Mouse (Mus musculus): Measurements from ENCODE around the gene Olfr153. TPM values are rescaled to one million over a fixed set of nuclear protein-coding genes. Genes with fewer than 3 reads are reported as not detected.
"Not testable (repeated sequence)": the region's sequence is repeated elsewhere in the genome, so short reads cannot be mapped to it uniquely, and the experiment has no call there.

Gene Olfr153
- not detected in 2 replicates for polyA plus RNA-seq (2016; fragmentation: Nextera tagmentation; extraction: Ambion mirVana)

GRCm38 (mm10) chr2:87531496-87531895 is at the start of gene Olfr153:
Gene Olfr153 (plus strand): TSS chr2:87531796.
- Histone ChIP-seq H3K9ac (no peak within 1 kb of the TSS), H3K36me3 (no peaks in the 10 kb centered on the region), H3K4me2 (replicated peaks) (no peak within 1 kb of the TSS), H3K27ac (no peak within 1 kb of the TSS), H3K27me3 (no peaks in the 10 kb centered on the region), H3K9me3 (replicated peaks) (no peaks in the 10 kb centered on the region), H3K4me3 (no peak within 1 kb of the TSS), H3K4me1 (no peaks in the 10 kb centered on the region)
- no peak for ATAC-seq (ENCODE audit: low FRiP score)

- WGBS: 79% methylated on average over 2 of the region's 2 CpGs
These were observed 49.3 kb upstream of the Olfr153 start for GRCm38 (mm10) chr2:87482276-87482675.

GRCm38 (mm10) chr2:87496993-87497392 is 34.6 kb upstream of the Olfr153 start, which contains the start of gene Pramel7:
Gene Pramel7 (minus strand): TSS chr2:87497093.
- not testable (repeated sequence) for H3K9me3 ChIP-seq (replicated peaks); H3K4me3 ChIP-seq; H3K27me3 ChIP-seq; H3K36me3 ChIP-seq; ATAC-seq (ENCODE audit: low FRiP score); H3K4me2 ChIP-seq (replicated peaks); H3K27ac ChIP-seq; H3K9ac ChIP-seq; H3K4me1 ChIP-seq
- 91% methylated on average over 3 of the region's 5 CpGs for WGBS

More at GRCm38 (mm10) chr2:87482276-87482675, 49.3 kb upstream of the Olfr153 start:
- Histone ChIP-seq H3K4me3 (no peak overlapping the region), H3K27ac (no peak overlapping the region), H3K9ac (no peak overlapping the region), H3K27me3 (no peaks in the 10 kb centered on the region), H3K4me2 (replicated peaks) (no peak overlapping the region), H3K4me1 (no peaks in the 10 kb centered on the region), H3K36me3 (no peaks in the 10 kb centered on the region), H3K9me3 (replicated peaks) (no peaks in the 10 kb centered on the region)
- no peak for ATAC-seq (ENCODE audit: low FRiP score)

- Histone ChIP-seq H3K27me3 (no peaks in the 10 kb centered on the region), H3K4me3 (no peak within 1 kb of the TSS), H3K27ac (no peak within 1 kb of the TSS), H3K9ac (no peak within 1 kb of the TSS), H3K36me3 (no peaks in the 10 kb centered on the region), H3K4me2 (replicated peaks) (no peak within 1 kb of the TSS), H3K4me1 (no peaks in the 10 kb centered on the region), H3K9me3 (replicated peaks) (no peaks in the 10 kb centered on the region)
- ATAC-seq (ENCODE audit: low FRiP score): no peak
- 87% methylated on average over 6 of the region's 6 CpGs for WGBS
These were observed 25.3 kb upstream of the Olfr153 start, which contains the start of gene Pramel6 for GRCm38 (mm10) chr2:87506265-87506664. Gene Pramel6 (plus strand): TSS chr2:87506565.

- Histone ChIP-seq H3K27ac (no peak overlapping the region), H3K27me3 (no peaks in the 10 kb centered on the region), H3K9me3 (replicated peaks) (no peaks in the 10 kb centered on the region), H3K4me1 (no peaks in the 10 kb centered on the region), H3K4me2 (replicated peaks) (no peak overlapping the region), H3K9ac (no peak overlapping the region), H3K36me3 (no peaks in the 10 kb centered on the region), H3K4me3 (no peak overlapping the region)
- ATAC-seq (ENCODE audit: low FRiP score): no peak
- 88% methylated on average over 2 of the region's 2 CpGs for WGBS
These were observed 16.6 kb upstream of the Olfr153 start for GRCm38 (mm10) chr2:87515046-87515445.

- no peak overlapping the region for H3K4me3 ChIP-seq
- H3K27ac ChIP-seq: no peak overlapping the region
- WGBS: 83% methylated on average over 7 of the region's 8 CpGs
- no peaks in the 10 kb centered on the region for H3K27me3 ChIP-seq
- no peaks in the 10 kb centered on the region for H3K36me3 ChIP-seq
- H3K4me2 ChIP-seq (replicated peaks): no peak overlapping the region
- H3K9me3 ChIP-seq (replicated peaks): no peaks in the 10 kb centered on the region
- no peak for ATAC-seq (ENCODE audit: low FRiP score)
- no peaks in the 10 kb centered on the region for H3K4me1 ChIP-seq
- no peak overlapping the region for H3K9ac ChIP-seq
These were observed 16.0 kb upstream of the Olfr153 start for GRCm38 (mm10) chr2:87515457-87516060.

GRCm38 (mm10) chr2:87516581-87516980 is 15.0 kb upstream of the Olfr153 start:
- Histone ChIP-seq H3K4me3 (no peak overlapping the region), H3K9ac (no peak overlapping the region), H3K4me2 (replicated peaks) (no peak overlapping the region), H3K27ac (no peak overlapping the region), H3K36me3 (no peaks in the 10 kb centered on the region), H3K27me3 (no peaks in the 10 kb centered on the region), H3K4me1 (no peaks in the 10 kb centered on the region), H3K9me3 (replicated peaks) (no peaks in the 10 kb centered on the region)
- no peak for ATAC-seq (ENCODE audit: low FRiP score)
- 87% methylated on average over 3 of the region's 3 CpGs for WGBS

GRCm38 (mm10) chr2:87520651-87521050 is 10.9 kb upstream of the Olfr153 start:
- ATAC-seq (ENCODE audit: low FRiP score): no peak
- H3K27me3 ChIP-seq: no peaks in the 10 kb centered on the region
- H3K9ac ChIP-seq: no peak overlapping the region
- no peaks in the 10 kb centered on the region for H3K36me3 ChIP-seq
- H3K4me3 ChIP-seq: no peak overlapping the region
- no peaks in the 10 kb centered on the region for H3K4me1 ChIP-seq
- H3K4me2 ChIP-seq (replicated peaks): no peak overlapping the region
- WGBS: 88% methylated on average over 4 of the region's 4 CpGs
- H3K27ac ChIP-seq: no peak overlapping the region
- H3K9me3 ChIP-seq (replicated peaks): no peaks in the 10 kb centered on the region

GRCm38 (mm10) chr2:87525899-87526616 is 5.5 kb upstream of the Olfr153 start:
- not testable (repeated sequence) for H3K27me3 ChIP-seq; H3K9ac ChIP-seq; H3K4me1 ChIP-seq; H3K36me3 ChIP-seq; H3K9me3 ChIP-seq (replicated peaks); H3K27ac ChIP-seq
- Histone ChIP-seq H3K4me2 (replicated peaks) (peak overlapping the region; percentile 43), H3K4me3 (peak overlapping the region; percentile 13; the same call in 1 of the 2 replicates)
- WGBS: 37% methylated on average over 39 of the region's 39 CpGs
- ATAC-seq (ENCODE audit: low FRiP score): peak; percentile 71; the same call in 1 of the 2 replicates

GRCm38 (mm10) chr2:87534826-87535225 is 3.2 kb downstream of the Olfr153 start:
- WGBS: 75% methylated on average over 2 of the region's 2 CpGs
- no peaks in the 10 kb centered on the region for H3K27me3 ChIP-seq
- no peak overlapping the region for H3K4me3 ChIP-seq
- no peaks in the 10 kb centered on the region for H3K36me3 ChIP-seq
- ATAC-seq (ENCODE audit: low FRiP score): no peak
- no peak overlapping the region for H3K4me2 ChIP-seq (replicated peaks)
- H3K4me1 ChIP-seq: no peaks in the 10 kb centered on the region
- H3K27ac ChIP-seq: no peak overlapping the region
- H3K9ac ChIP-seq: no peak overlapping the region
- H3K9me3 ChIP-seq (replicated peaks): no peaks in the 10 kb centered on the region

GRCm38 (mm10) chr2:87545442-87545841 is 13.8 kb downstream of the Olfr153 start, which contains the start of gene Olfr1128:
Gene Olfr1128 (minus strand): TSS chr2:87545542.
- H3K4me1 ChIP-seq: no peaks in the 10 kb centered on the region
- 93% methylated on average over 1 of the region's 1 CpGs for WGBS
- no peak within 1 kb of the TSS for H3K9ac ChIP-seq
- no peaks in the 10 kb centered on the region for H3K27me3 ChIP-seq
- no peak within 1 kb of the TSS for H3K27ac ChIP-seq
- ATAC-seq (ENCODE audit: low FRiP score): no peak
- H3K9me3 ChIP-seq (replicated peaks): no peaks in the 10 kb centered on the region
- H3K36me3 ChIP-seq: no peaks in the 10 kb centered on the region
- H3K4me3 ChIP-seq: no peak within 1 kb of the TSS
- H3K4me2 ChIP-seq (replicated peaks): no peak within 1 kb of the TSS

- not testable (repeated sequence) for ATAC-seq (ENCODE audit: low FRiP score); H3K9me3 ChIP-seq (replicated peaks); H3K27me3 ChIP-seq; H3K36me3 ChIP-seq; H3K4me1 ChIP-seq; H3K27ac ChIP-seq; H3K9ac ChIP-seq; H3K4me2 ChIP-seq (replicated peaks); H3K4me3 ChIP-seq
- WGBS: 86% methylated on average over 1 of the region's 1 CpGs
These were observed 42.0 kb downstream of the Olfr153 start, which contains the start of gene Olfr1129 for GRCm38 (mm10) chr2:87573602-87574001. Gene Olfr1129 (plus strand): TSS chr2:87573902.

All from hindbrain, embryonic 12.5 days (tissue).